Mouse (Mus musculus): ENCODE results near the gene Pla1a.

DNA sequence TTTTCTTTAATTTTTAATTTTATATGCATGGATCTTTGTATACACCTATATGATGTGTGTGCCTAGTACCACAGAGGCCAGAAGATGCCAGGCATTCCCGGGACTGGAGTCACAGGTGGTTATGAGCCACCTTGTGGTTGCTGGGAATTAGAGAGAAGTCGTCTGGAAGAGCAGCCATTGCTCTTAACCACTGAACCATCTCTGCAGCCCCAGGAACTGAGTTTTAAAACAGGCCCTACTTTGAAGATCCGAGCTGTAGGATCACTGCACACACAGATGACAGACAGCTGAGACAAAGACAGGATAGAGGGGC lies 35.7 kb upstream of the Pla1a start:
- TF ChIP-seq CTCF (IDR thresholded peaks at IDR 0.05): no peak; the same call in 1 of the 2 replicates
- TF ChIP-seq EP300 (IDR thresholded peaks at IDR 0.05): no peak

Measured in lung, postnatal 0 days (tissue).